Mouse (Mus musculus): Measurements from ENCODE around the gene Gcgr. TPM values are rescaled to one million over a fixed set of nuclear protein-coding genes. Genes with fewer than 3 reads are reported as not detected.
"Not testable (repeated sequence)": the region's sequence is repeated elsewhere in the genome, so short reads cannot be mapped to it uniquely, and the experiment has no call there.

Gcgr gene
- total RNA-seq, 1 experiment, result 0.40 TPM

DNA sequence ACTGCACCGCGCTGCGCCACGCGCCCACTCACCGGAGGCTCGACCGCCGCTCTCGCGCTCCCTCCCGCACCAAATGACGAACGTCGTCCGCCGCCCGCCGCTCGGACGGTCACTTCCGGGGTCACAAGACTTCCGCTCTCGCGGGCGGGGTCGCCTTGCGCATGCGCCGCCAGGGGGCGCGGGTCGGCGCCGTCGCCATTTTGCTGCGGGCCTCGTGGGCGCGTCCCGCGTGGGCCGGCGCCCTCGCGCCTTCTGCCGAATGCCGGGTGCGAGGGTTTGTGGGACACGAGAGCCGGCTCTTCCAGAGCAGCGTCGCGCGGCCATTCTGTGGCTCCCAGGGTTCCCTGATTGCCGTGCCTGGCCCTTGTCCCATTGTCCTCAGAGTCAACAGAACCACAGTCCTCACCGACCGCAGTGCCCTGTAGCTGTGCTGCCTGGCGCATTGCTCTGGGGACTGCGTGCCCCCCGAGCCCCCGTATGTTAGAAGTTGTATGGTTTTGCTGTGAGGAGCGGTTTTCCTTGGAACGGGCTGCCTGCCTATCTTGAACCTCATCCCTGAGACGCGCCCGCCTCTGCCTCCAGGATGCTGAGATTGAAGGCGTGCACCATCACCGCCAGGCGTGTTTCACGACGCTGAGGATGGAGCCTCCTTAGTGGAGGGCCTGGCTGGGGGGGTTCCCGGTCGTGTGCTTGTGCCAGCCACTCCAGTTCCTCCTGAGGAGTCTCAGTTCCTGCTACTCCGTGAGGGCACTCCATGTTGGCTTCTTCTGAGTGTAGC lies 51.2 kb downstream of the Gcgr start, which contains the start of gene Arhgdia:
Gene Arhgdia, minus strand, starts transcription at position 135 of the 778 bp plus-strand sequence.
- Histone ChIP-seq H3K36me3 (ENCODE audit: control insufficient read depth, insufficient read depth, low read length, poor library complexity, severe bottlenecking) (peaks cover 33% of the 10 kb centered on the region), H3K9ac (ENCODE audit: insufficient read depth, low read depth, low read length, poor library complexity, severe bottlenecking) (peak within 1 kb of the TSS; percentile 95), H3K4me3 (ENCODE audit: insufficient read depth in 1 of 2, low read depth in 1 of 2, low read length in 2 of 2, poor library complexity in 1 of 2, severe bottlenecking in 1 of 2) (peak within 1 kb of the TSS; percentile 88 to 89), H3K4me1 (ENCODE audit: control insufficient read depth in 2 of 2, insufficient read depth in 2 of 2, low read length in 2 of 2, poor library complexity in 1 of 2) (peaks cover 3 to 21% of the 10 kb centered on the region in 2 experiments), H3K27ac (ENCODE audit: insufficient read depth, low read depth, low read length, poor library complexity, severe bottlenecking) (peak within 1 kb of the TSS; percentile 98), H3K9me3 (ENCODE audit: control insufficient read depth, insufficient read depth, low read depth, low read length) (no peaks in the 10 kb centered on the region)
- no peak for TF ChIP-seq ZC3H11A (IDR thresholded peaks at IDR 0.05; ENCODE audit: borderline replicate concordance, low read depth, low read length)
- TF ChIP-seq ZNF384 (IDR thresholded peaks at IDR 0.05; ENCODE audit: low read depth, low read length), result no peak
- no peak for TF ChIP-seq CHD2 (IDR thresholded peaks at IDR 0.05; ENCODE audit: low read depth, low read length)
- TF ChIP-seq HCFC1 (IDR thresholded peaks at IDR 0.05; ENCODE audit: borderline replicate concordance, insufficient read depth, low read length), result peak; percentile 42; the same call in 1 of the 2 replicates
- TF ChIP-seq MAFK (IDR thresholded peaks at IDR 0.05; ENCODE audit: insufficient read depth, low read depth, low read length), result no peak
- DNase-seq (ENCODE audit: low read depth, low spot score), result no peak
- in situ Hi-C loops (cut with MboI; ENCODE audit: low sequenced_read_pairs in 2 of 2, unreplicated experiment in 2 of 2), result no loop called here

DNA sequence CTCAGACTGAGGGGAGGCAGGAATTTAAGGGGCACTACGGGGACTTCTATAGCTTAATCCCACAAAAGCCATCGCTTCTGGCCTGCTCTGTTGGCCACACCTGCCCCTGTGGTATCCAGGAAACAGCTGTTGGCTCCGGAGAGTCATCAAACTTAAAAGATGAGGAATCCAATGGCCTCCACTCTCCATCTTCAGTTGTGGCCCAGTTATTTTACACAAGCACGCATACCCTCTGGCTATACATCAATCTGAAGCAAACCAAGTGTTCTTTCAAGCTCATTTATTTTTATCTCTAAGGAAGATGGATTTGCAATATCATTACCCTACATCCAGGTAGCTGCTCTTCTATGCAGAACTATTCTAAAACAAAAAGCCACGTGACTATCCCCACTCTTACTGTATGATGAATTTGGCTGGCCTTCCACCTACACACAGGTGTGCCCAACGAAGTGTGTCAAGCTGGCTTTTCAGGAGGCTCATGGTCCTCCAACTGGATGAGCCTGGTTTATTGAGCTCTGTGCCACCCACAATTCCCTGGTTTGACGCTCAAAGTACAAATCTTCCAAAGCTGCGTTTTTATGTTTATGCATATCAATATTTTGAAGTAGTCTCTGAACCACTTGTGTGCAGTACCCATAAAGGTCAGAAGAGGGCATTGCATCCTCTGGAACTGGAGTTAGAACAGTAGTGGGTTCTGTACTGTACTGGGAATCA lies 51.9 kb downstream of the Gcgr start:
- in situ Hi-C loops (cut with MboI; ENCODE audit: low sequenced_read_pairs in 2 of 2, unreplicated experiment in 2 of 2), result no loop called here
- peaks cover 38% of the 10 kb centered on the region for H3K36me3 ChIP-seq (ENCODE audit: control insufficient read depth, insufficient read depth, low read length, poor library complexity, severe bottlenecking)
- H3K9me3 ChIP-seq (ENCODE audit: control insufficient read depth, insufficient read depth, low read depth, low read length), result no peaks in the 10 kb centered on the region
- H3K27ac ChIP-seq (ENCODE audit: insufficient read depth, low read depth, low read length, poor library complexity, severe bottlenecking), result peak overlapping the region; percentile 98
- H3K4me1 ChIP-seq (ENCODE audit: control insufficient read depth in 2 of 2, insufficient read depth in 2 of 2, low read length in 2 of 2, poor library complexity in 1 of 2), result peaks cover 3 to 21% of the 10 kb centered on the region in 2 experiments
- H3K9ac ChIP-seq (ENCODE audit: insufficient read depth, low read depth, low read length, poor library complexity, severe bottlenecking), result peak overlapping the region; percentile 95
- H3K4me3 ChIP-seq (ENCODE audit: insufficient read depth in 1 of 2, low read depth in 1 of 2, low read length in 2 of 2, poor library complexity in 1 of 2, severe bottlenecking in 1 of 2), result peak overlapping the region; percentile 70 to 88
- no peak for DNase-seq (ENCODE audit: low read depth, low spot score)
- TF ChIP-seq HCFC1 (IDR thresholded peaks at IDR 0.05; ENCODE audit: borderline replicate concordance, insufficient read depth, low read length) (no peak), ZNF384 (IDR thresholded peaks at IDR 0.05; ENCODE audit: low read depth, low read length) (no peak), CHD2 (IDR thresholded peaks at IDR 0.05; ENCODE audit: low read depth, low read length) (no peak), MAFK (IDR thresholded peaks at IDR 0.05; ENCODE audit: insufficient read depth, low read depth, low read length) (no peak), ZC3H11A (IDR thresholded peaks at IDR 0.05; ENCODE audit: borderline replicate concordance, low read depth, low read length) (no peak)

DNA sequence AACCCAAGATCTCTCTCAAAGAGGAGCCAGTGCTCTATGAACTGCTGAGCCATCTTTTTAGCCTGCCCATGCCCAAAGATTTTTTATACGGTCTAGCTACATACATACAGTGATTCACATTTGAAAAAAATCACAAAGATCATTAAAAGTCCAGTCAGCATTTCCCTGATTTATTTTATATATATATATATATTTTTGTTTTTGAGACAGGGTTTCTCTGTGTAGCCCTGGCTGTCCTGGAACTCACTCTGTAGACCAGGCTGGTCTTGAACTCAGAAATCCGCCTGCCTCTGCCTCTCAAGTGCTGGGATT lies 52.4 kb downstream of the Gcgr start:
- H3K27ac ChIP-seq (ENCODE audit: insufficient read depth, low read depth, low read length, poor library complexity, severe bottlenecking); in situ Hi-C loops (cut with MboI; ENCODE audit: low sequenced_read_pairs in 2 of 2, unreplicated experiment in 2 of 2); H3K9ac ChIP-seq (ENCODE audit: insufficient read depth, low read depth, low read length, poor library complexity, severe bottlenecking); H3K4me3 ChIP-seq (ENCODE audit: insufficient read depth in 1 of 2, low read depth in 1 of 2, low read length in 2 of 2, poor library complexity in 1 of 2, severe bottlenecking in 1 of 2); DNase-seq (ENCODE audit: low read depth, low spot score); H3K9me3 ChIP-seq (ENCODE audit: control insufficient read depth, insufficient read depth, low read depth, low read length): not testable (repeated sequence)
- TF ChIP-seq MAFK (IDR thresholded peaks at IDR 0.05; ENCODE audit: insufficient read depth, low read depth, low read length), result peak; percentile 66; the same call in 1 of the 2 replicates
- Histone ChIP-seq H3K36me3 (ENCODE audit: control insufficient read depth, insufficient read depth, low read length, poor library complexity, severe bottlenecking) (peaks cover 33% of the 10 kb centered on the region), H3K4me1 (ENCODE audit: control insufficient read depth in 2 of 2, insufficient read depth in 2 of 2, low read length in 2 of 2, poor library complexity in 1 of 2) (peaks cover 3 to 21% of the 10 kb centered on the region in 2 experiments)

DNA sequence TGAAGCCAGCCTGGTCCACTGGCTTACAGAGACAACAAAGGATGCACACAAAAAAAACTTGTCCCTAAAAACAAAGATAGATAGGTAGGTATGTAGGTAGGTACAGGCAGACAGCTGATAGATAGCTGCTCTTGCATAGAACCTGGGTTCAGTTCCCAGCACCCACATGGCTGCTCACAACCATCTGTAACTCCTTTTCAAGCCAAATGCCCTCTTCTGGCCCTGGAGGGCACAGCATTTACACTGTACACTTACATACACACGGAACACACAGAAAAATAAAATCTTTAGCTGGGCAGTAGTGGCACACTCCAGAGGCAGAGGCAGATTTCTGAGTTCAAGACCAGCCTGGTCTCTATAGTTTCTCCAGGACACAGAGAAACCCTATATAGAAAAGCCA lies 53.4 kb downstream of the Gcgr start:
- Histone ChIP-seq H3K9me3 (ENCODE audit: control insufficient read depth, insufficient read depth, low read depth, low read length) (no peaks in the 10 kb centered on the region), H3K36me3 (ENCODE audit: control insufficient read depth, insufficient read depth, low read length, poor library complexity, severe bottlenecking) (peaks cover 29% of the 10 kb centered on the region), H3K4me3 (ENCODE audit: insufficient read depth in 1 of 2, low read depth in 1 of 2, low read length in 2 of 2, poor library complexity in 1 of 2, severe bottlenecking in 1 of 2) (no peak overlapping the region), H3K9ac (ENCODE audit: insufficient read depth, low read depth, low read length, poor library complexity, severe bottlenecking) (no peak overlapping the region), H3K4me1 (ENCODE audit: control insufficient read depth in 2 of 2, insufficient read depth in 2 of 2, low read length in 2 of 2, poor library complexity in 1 of 2) (peaks cover 3 to 12% of the 10 kb centered on the region in 2 experiments), H3K27ac (ENCODE audit: insufficient read depth, low read depth, low read length, poor library complexity, severe bottlenecking) (no peak overlapping the region)
- no peak for TF ChIP-seq ZC3H11A (IDR thresholded peaks at IDR 0.05; ENCODE audit: borderline replicate concordance, low read depth, low read length)
- TF ChIP-seq ZNF384 (IDR thresholded peaks at IDR 0.05; ENCODE audit: low read depth, low read length), result no peak
- no peak for TF ChIP-seq HCFC1 (IDR thresholded peaks at IDR 0.05; ENCODE audit: borderline replicate concordance, insufficient read depth, low read length)
- TF ChIP-seq CHD2 (IDR thresholded peaks at IDR 0.05; ENCODE audit: low read depth, low read length), result no peak
- TF ChIP-seq MAFK (IDR thresholded peaks at IDR 0.05; ENCODE audit: insufficient read depth, low read depth, low read length), result no peak
- DNase-seq (ENCODE audit: low read depth, low spot score), result no peak
- in situ Hi-C loops (cut with MboI; ENCODE audit: low sequenced_read_pairs in 2 of 2, unreplicated experiment in 2 of 2), result no loop called here
